Mouse (Mus musculus): ENCODE measurements around the gene Mycs.

The Mycs gene

GRCm38 (mm10) chrX:5469165-5469564 lies at the start of gene Mycs:
TSS of gene Mycs (minus strand) at chrX:5469265.
- DNase-seq (ENCODE audit: extremely low spot score): no peak

DNA sequence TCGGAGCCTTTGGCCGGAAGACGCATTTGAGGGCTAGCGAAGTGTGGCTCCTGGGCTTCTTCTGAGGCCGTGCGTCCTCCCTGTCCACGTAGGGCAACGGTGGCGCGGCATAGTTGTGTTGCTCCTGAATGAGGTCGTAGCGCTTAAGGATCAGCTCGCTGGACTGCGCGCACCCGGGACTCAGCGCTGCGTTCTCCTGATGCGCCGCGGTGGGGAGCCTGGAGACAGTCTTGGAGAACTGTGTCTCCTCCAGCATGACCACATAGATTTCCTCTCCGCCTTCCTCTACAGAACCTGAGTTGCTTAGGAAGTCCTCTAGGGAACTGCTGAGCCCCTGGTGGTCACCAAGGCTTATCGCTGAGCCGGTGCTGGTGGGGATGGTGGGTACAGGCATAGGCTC lies 1.0 kb downstream of the Mycs start:
- peak; percentile 20 for DNase-seq (ENCODE audit: extremely low spot score)

Data from embryo, embryonic 9.5 days (tissue).